Mouse (Mus musculus): ENCODE data around the gene Ccnd1. TPM values are rescaled to one million over a fixed set of nuclear protein-coding genes. Genes with fewer than 3 reads are reported as not detected.

Ccnd1 gene
- polyA plus RNA-seq, 1 experiment from 2014 or later: 36.8 TPM

DNA sequence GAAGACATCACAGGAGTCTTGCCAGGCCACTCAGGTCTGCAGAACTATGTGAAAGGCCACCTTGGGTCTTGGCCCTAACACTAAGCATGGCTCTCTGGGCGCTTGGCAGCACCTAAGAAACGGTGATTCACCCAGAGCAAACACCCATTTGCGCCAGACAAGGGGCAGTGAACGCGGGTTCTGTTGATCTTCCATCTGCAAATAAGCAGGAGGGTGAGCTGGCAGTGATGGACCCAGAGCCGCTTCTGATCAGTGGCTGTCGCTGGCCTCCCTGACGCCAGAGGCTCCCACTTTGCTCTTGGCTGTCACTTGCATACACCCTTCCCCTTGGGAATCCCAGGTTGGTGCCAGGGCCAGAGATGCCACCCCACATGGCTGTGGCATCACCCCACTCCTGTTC, 10.2 kb downstream of the Ccnd1 start:
- H3K9ac ChIP-seq: no peak overlapping the region
- no peak overlapping the region for H3K27ac ChIP-seq
- DNase-seq: no peak
- no peaks in the 10 kb centered on the region for H3K9me3 ChIP-seq (replicated peaks)
- H3K27me3 ChIP-seq: no peaks in the 10 kb centered on the region
- no peak overlapping the region for H3K4me2 ChIP-seq
- peaks cover 41% of the 10 kb centered on the region for H3K36me3 ChIP-seq
- WGBS (ENCODE audit: insufficient replicate concordance): 66% methylated on average over 8 of the region's 8 CpGs
- peaks cover 10% of the 10 kb centered on the region; the same call in 1 of the 2 replicates for H3K4me1 ChIP-seq (replicated peaks)
- H3K4me3 ChIP-seq (replicated peaks): no peak overlapping the region
- no peak for ATAC-seq (ENCODE audit: low read depth)

DNA sequence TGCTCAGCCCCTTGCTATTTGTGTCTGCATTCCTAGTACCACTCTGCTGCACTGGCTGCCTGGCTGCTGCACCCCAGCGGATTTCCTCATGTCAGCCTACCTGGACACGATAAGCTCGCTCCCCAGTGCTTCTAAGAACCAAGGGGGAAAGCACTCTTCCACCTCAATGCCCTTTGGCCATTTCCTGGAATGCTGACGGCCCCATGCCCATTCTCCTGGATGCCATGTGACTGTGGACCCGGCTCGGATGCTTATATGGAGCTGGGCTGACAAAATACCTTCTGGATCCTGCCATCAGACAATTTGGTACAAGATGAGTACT, 10.9 kb downstream of the Ccnd1 start:
- no peak overlapping the region for H3K4me2 ChIP-seq
- H3K4me1 ChIP-seq (replicated peaks): peaks cover 10% of the 10 kb centered on the region; the same call in 1 of the 2 replicates
- 71% methylated on average over 6 of the region's 6 CpGs for WGBS (ENCODE audit: insufficient replicate concordance)
- no peaks in the 10 kb centered on the region for H3K9me3 ChIP-seq (replicated peaks)
- ATAC-seq (ENCODE audit: low read depth) (no peak), DNase-seq (no peak)
- no peak overlapping the region for H3K9ac ChIP-seq
- no peaks in the 10 kb centered on the region for H3K27me3 ChIP-seq
- peaks cover 37% of the 10 kb centered on the region for H3K36me3 ChIP-seq
- H3K27ac ChIP-seq: no peak overlapping the region
- H3K4me3 ChIP-seq (replicated peaks): no peak overlapping the region

DNA sequence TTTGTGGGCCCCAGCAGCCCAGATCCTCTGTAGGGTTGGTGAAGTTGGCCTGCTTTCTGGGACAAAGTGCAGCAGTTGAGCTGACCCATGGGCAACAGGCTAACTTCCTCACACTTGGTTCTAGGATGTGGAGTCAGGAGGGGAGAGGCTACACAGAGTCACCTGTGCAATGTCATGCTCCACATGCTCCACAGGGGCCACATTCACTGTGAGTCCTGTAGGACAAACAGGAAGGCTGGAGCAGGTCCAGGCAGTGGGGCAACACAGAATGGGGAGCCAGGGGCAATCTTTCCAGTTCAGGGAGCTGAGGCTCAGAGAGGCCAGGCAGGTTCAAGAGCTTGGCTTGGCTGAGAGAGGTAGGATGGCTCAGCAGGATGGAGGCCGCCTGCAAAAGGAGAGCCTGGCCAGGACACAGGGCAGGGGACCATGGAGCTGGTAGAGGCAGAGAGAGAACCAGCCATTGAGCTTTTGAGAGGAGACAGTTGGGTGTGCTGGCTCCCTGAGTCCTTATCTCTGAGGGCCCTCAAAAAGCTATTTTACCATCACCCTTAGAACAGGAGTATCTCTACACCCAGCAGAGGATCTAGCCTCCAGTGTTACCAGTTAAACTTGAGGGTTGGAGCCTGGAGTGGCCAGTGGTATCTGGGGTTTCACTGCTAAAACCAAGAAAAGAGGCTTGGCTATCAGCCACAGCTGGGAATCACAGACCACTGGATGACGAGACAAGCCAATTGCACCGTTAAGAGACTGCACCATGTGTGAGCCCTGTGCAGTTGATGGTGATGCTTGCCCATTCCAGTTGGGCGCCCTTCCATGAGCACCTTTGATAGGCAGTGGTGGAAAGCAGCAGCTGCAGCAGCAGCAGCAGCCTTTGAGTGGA, 11.5 kb downstream of the Ccnd1 start:
- H3K4me2 ChIP-seq: no peak overlapping the region
- H3K9me3 ChIP-seq (replicated peaks): no peaks in the 10 kb centered on the region
- H3K27ac ChIP-seq: no peak overlapping the region
- H3K4me3 ChIP-seq (replicated peaks): no peak overlapping the region
- DNase-seq (no peak), ATAC-seq (ENCODE audit: low read depth) (peak; percentile 18; the same call in 1 of the 2 replicates)
- 62% methylated on average over 4 of the region's 4 CpGs for WGBS (ENCODE audit: insufficient replicate concordance)
- H3K4me1 ChIP-seq (replicated peaks): peaks cover 12% of the 10 kb centered on the region; the same call in 1 of the 2 replicates
- no peak overlapping the region for H3K9ac ChIP-seq
- H3K27me3 ChIP-seq: no peaks in the 10 kb centered on the region
- peaks cover 31% of the 10 kb centered on the region for H3K36me3 ChIP-seq

DNA sequence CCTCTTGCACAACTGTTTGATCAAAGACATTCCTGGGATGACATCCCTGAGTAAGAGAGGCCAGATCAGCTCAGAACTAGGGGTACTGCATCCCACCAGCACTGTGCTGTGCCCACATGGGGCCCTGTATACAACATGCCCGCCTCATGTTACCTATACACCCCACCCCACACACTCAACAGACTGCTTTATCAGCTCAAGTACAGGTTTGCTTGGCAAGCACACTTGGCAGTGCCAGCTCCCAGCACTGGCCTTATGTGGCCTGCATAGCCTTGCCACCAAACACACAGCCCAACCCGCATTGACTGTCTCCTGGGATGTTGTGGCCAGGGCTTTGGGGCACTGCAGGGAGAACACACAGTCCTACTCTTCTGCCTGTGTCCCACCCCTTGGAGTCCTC, 12.1 kb downstream of the Ccnd1 start:
- Histone ChIP-seq H3K36me3 (peaks cover 24% of the 10 kb centered on the region), H3K4me3 (replicated peaks) (no peak overlapping the region), H3K9ac (no peak overlapping the region), H3K27ac (no peak overlapping the region), H3K4me2 (no peak overlapping the region), H3K27me3 (no peaks in the 10 kb centered on the region), H3K4me1 (replicated peaks) (peaks cover 14% of the 10 kb centered on the region; the same call in 1 of the 2 replicates), H3K9me3 (replicated peaks) (no peaks in the 10 kb centered on the region)
- no peak for DNase-seq
- WGBS (ENCODE audit: insufficient replicate concordance): 73% methylated on average over 2 of the region's 2 CpGs
- peak; percentile 9; the same call in 1 of the 2 replicates for ATAC-seq (ENCODE audit: low read depth)

DNA sequence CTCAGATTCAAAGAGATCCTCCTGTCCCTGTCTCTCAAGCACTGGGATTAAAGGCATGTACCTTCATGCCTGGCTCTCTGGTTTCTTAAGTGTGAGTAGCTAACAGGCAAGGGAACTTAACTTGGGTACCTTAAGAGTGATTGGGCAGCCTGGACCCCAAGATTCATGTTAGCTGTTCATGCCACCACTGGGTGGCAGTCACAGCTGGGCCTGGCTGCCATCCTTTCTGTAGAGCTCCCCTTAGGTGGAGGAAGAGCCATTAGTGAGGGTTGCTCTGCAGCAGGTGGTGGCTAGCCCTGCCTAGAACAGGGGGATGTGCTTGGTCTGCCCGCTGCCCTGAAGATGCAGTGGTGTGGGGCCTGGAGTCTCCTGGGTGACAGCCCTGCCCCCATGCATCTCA, 20.9 kb downstream of the Ccnd1 start:
- 69% methylated on average over 1 of the region's 1 CpGs for WGBS (ENCODE audit: insufficient replicate concordance)
- Histone ChIP-seq H3K9me3 (replicated peaks) (no peaks in the 10 kb centered on the region), H3K4me1 (replicated peaks) (peaks cover 26% of the 10 kb centered on the region), H3K27ac (no peak overlapping the region), H3K4me2 (no peak overlapping the region), H3K36me3 (peaks cover 48% of the 10 kb centered on the region), H3K4me3 (replicated peaks) (no peak overlapping the region), H3K27me3 (no peaks in the 10 kb centered on the region), H3K9ac (no peak overlapping the region)
- DNase-seq: no peak
- ATAC-seq (ENCODE audit: low read depth): no peak

DNA sequence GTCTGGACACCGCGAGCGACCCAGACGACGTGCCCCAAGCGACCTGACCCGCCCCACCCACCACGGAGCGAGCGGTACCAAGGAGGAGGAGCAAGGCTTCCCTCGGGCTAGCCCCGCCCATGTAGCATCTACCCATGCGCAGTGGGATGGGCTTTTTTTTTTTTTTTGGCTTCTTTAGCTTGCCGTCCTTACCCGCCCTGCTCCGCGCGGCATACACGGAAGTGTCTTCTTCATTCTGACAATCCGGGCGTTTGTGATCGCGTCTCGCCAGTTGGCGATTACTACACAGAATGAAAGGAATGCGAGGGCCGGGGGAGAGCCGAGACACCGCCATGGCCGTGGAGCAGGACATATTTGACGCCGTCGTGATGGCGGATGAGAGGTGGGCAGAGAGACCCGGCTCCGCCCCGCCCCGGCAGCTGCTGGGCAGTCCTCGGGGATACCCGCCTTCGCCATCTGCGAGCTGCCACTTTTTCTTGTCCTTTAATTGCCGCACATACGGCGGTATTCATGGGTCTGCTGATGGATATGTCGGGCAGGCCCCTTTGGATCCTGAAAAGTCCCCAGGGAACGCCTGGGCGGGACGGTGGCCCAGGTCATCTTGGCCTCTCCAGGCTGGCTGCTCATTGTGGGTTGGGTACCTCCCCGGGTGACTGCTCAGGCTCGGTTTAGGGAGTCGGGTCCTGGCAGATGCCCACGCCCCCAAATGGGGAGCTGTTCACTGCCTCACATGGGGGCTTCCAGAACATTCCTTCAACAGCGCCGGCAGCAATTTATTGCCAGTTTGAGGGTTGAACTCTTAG, 24.6 kb downstream of the Ccnd1 start, which contains the start of gene LTO1:
Gene LTO1, plus strand, starts transcription at position 153 of the 803 bp plus-strand sequence.
- peak; percentile 93 for ATAC-seq (ENCODE audit: low read depth)

DNA sequence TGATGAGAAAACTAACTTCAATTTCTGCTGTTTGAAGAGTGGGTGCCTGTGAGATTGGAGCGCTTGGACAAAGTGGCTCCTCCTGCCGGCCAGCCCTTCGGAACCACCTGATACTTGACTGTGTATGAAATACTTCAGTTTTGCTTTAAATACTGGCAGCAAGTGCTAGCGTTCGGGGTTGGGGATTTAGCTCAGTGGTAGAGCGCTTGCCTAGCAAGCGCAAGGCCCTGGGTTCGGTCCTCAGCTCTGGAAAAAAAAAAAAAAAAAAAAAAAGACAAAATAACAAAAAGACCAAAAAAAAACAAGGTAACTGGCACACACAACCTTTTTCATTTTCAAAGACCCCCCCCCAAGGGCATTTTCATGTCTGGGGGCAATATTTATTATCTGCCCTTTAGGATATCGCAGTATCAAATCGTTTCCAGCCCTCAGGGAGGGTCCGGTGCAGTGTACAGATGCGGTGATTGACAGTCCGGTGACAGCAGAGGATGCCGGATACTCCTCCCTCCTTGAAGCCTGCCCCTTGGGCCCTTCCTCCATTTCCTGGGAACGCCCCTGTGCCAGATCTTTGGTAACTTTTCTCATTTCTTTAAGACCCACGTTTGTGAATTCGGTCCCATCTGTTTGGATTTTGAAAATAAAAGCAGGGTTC, 25.3 kb downstream of the Ccnd1 start:
- peak overlapping the region; percentile 96 for H3K4me2 ChIP-seq
- no peaks in the 10 kb centered on the region for H3K9me3 ChIP-seq (replicated peaks)
- H3K4me3 ChIP-seq (replicated peaks): peak overlapping the region; percentile 89
- DNase-seq (no peak), ATAC-seq (ENCODE audit: low read depth) (peak; percentile 91)
- H3K36me3 ChIP-seq: peaks cover 26% of the 10 kb centered on the region
- H3K27ac ChIP-seq: no peak overlapping the region
- H3K9ac ChIP-seq: peak overlapping the region; percentile 86; the same call in 1 of the 2 replicates
- 6% methylated on average over 17 of the region's 17 CpGs for WGBS (ENCODE audit: insufficient replicate concordance)
- H3K27me3 ChIP-seq: peaks cover 6% of the 10 kb centered on the region; the same call in 1 of the 2 replicates
- peaks cover 22% of the 10 kb centered on the region for H3K4me1 ChIP-seq (replicated peaks)

More for the DNA sequence above, 24.6 kb downstream of the Ccnd1 start, which contains the start of gene LTO1:
- Histone ChIP-seq H3K27me3 (no peaks in the 10 kb centered on the region), H3K36me3 (peaks cover 33% of the 10 kb centered on the region), H3K27ac (peak within 1 kb of the TSS; percentile 65), H3K4me1 (replicated peaks) (peaks cover 22% of the 10 kb centered on the region), H3K9ac (peak within 1 kb of the TSS; percentile 86), H3K4me2 (peak within 1 kb of the TSS; percentile 96), H3K9me3 (replicated peaks) (no peaks in the 10 kb centered on the region), H3K4me3 (replicated peaks) (peak within 1 kb of the TSS; percentile 89)
- DNase-seq: peak; percentile 85
- under 1% methylated on average over 55 of the region's 55 CpGs for WGBS (ENCODE audit: insufficient replicate concordance)

DNA sequence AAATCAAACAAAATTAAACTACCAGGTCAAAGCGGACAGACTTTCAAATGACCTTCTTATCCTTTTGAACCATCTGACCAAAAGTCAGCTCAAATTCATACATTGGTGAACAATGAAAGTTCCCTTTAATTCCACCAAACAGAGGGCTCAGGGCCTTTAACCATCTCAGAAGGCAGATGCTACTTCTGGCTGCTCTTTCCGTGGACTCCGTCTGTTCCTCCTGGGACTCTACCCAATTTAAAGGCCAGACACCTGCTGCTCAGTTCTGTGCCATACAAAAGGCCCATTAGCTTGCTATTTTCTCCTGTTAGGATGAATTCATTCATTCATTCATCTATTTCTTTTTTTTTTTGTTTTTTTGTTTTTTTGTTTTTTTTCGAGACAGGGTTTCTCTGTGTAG, 26.8 kb downstream of the Ccnd1 start:
- ATAC-seq (ENCODE audit: low read depth): no peak
- peaks cover 10% of the 10 kb centered on the region; the same call in 1 of the 2 replicates for H3K27me3 ChIP-seq
- 71% methylated on average over 4 of the region's 4 CpGs for WGBS (ENCODE audit: insufficient replicate concordance)
- H3K27ac ChIP-seq: no peak overlapping the region
- H3K9ac ChIP-seq: no peak overlapping the region
- peaks cover 12% of the 10 kb centered on the region for H3K36me3 ChIP-seq
- DNase-seq: no peak
- no peaks in the 10 kb centered on the region for H3K9me3 ChIP-seq (replicated peaks)
- H3K4me2 ChIP-seq: no peak overlapping the region
- no peak overlapping the region for H3K4me3 ChIP-seq (replicated peaks)
- peaks cover 22% of the 10 kb centered on the region for H3K4me1 ChIP-seq (replicated peaks)

DNA sequence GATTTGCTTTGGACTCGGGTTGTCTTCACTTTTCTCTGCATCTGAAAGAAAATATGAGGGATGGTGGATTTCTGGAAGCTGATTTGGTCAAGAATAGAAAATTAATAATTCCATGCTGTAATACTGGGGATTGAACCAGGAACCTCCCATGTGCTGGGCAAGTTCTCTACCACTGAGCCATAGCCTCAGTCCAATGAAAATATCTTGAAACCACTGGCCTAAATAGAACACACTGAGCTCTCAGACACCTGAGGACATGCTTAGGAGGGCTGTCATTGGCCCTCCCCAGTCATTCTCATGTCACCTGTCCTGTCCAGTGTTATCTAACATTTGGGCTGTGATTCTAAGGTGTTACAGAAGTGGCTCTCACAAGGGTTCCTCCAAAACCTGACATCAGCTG, 28.6 kb downstream of the Ccnd1 start:
- no peak for ATAC-seq (ENCODE audit: low read depth)

DNA sequence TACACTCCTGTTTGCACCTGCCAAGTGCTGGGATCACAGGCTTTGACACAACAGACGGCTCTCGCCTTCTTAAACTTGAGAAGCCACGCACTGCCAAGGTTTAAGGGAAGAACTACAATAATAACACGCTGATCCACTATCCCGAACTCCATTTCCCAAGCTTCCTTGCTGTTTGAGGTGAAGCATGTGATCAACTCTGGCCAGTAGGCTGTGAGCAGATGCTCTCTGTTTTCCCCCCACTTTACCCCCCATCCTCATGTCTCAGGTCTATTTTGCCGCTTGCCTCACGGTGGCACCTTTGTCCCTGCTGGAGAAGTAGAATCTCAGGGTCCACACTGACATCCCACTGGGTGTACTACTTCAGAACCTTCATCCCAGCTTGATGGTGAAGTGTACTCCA, 31.0 kb downstream of the Ccnd1 start:
- 46% methylated on average over 7 of the region's 7 CpGs for WGBS (ENCODE audit: insufficient replicate concordance)
- peaks cover 15% of the 10 kb centered on the region for H3K27me3 ChIP-seq

More for the DNA sequence above, 28.6 kb downstream of the Ccnd1 start:
- Histone ChIP-seq H3K27ac (no peak overlapping the region), H3K4me1 (replicated peaks) (peaks cover 24% of the 10 kb centered on the region), H3K36me3 (no peaks in the 10 kb centered on the region), H3K27me3 (peaks cover 10% of the 10 kb centered on the region; the same call in 1 of the 2 replicates), H3K4me2 (no peak overlapping the region), H3K9me3 (replicated peaks) (no peaks in the 10 kb centered on the region), H3K4me3 (replicated peaks) (no peak overlapping the region), H3K9ac (no peak overlapping the region)
- WGBS (ENCODE audit: insufficient replicate concordance): 52% methylated on average over 1 of the region's 1 CpGs
- DNase-seq: no peak

DNA sequence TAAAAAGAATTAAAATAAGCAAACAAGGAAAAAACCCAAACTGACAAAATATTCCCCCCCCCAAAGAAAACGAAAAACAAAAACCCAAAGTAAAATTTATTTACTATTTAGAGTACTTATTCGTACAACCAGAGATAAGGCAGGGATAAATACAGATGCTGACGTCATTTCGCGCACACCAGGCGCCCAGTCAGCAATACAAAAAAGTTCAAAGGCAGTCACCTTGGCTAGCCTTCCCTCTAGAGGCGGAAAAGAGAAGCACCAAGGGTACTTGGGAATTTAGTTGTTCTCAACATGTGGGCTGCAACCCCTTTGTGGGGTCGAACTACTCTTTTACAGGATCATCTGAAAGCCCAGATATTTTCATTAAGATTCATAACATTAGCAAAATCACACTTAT, 31.9 kb downstream of the Ccnd1 start:
- 7% methylated on average over 8 of the region's 8 CpGs for WGBS (ENCODE audit: insufficient replicate concordance)
- peaks cover 23% of the 10 kb centered on the region for H3K27me3 ChIP-seq
- DNase-seq: peak; percentile 37
- ATAC-seq (ENCODE audit: low read depth): no peak
- peaks cover 9% of the 10 kb centered on the region for H3K4me1 ChIP-seq (replicated peaks)
- H3K4me2 ChIP-seq: no peak overlapping the region
- H3K27ac ChIP-seq: no peak overlapping the region
- no peaks in the 10 kb centered on the region for H3K9me3 ChIP-seq (replicated peaks)
- no peak overlapping the region for H3K4me3 ChIP-seq (replicated peaks)
- H3K9ac ChIP-seq: no peak overlapping the region
- H3K36me3 ChIP-seq: no peaks in the 10 kb centered on the region

More for the DNA sequence above, 31.0 kb downstream of the Ccnd1 start:
- Histone ChIP-seq H3K27ac (no peak overlapping the region), H3K9me3 (replicated peaks) (no peaks in the 10 kb centered on the region), H3K4me2 (no peak overlapping the region), H3K4me3 (replicated peaks) (no peak overlapping the region), H3K4me1 (replicated peaks) (peaks cover 9% of the 10 kb centered on the region), H3K9ac (no peak overlapping the region), H3K36me3 (no peaks in the 10 kb centered on the region)
- ATAC-seq (ENCODE audit: low read depth): no peak
- DNase-seq: no peak
